Mouse (Mus musculus) small intestine, adult 2 months (tissue): ENCODE results near the gene Gpr18. TPM values are rescaled to one million over a fixed set of nuclear protein-coding genes. Genes with fewer than 3 reads are reported as not detected.

Source experiments
- H3K27ac ChIP-seq: fragments of 200-500 bp; 2 replicates; pipeline ENCODE4 v1.5.1; 2012; ENCODE audit warnings: low read depth, low read length, control low read depth, inconsistent platforms; ENCODE audit not compliant: insufficient read depth
- H3K27me3 ChIP-seq: fragments of 200-500 bp; 2 replicates; pipeline ENCODE4 v1.6.1; 2012; ENCODE audit warnings: mild to moderate bottlenecking, moderate library complexity, low read length, inconsistent platforms; ENCODE audit not compliant: control insufficient read depth, insufficient read depth
- H3K36me3 ChIP-seq: fragments of 200-500 bp; 2 replicates; pipeline ENCODE4 v1.6.1; 2012; ENCODE audit warnings: mild to moderate bottlenecking, low read length, control low read depth, inconsistent platforms; ENCODE audit not compliant: control insufficient read depth, insufficient read depth
- H3K4me1 ChIP-seq: fragments of 200-500 bp; 2 replicates; pipeline ENCODE4 v1.6.1; 2012; ENCODE audit warnings: low read length, inconsistent platforms, mixed read lengths; ENCODE audit not compliant: control insufficient read depth, insufficient read depth, insufficient read length
- H3K4me3 ChIP-seq: fragments of 200-500 bp; 2 replicates; pipeline ENCODE4 v1.5.1; 2012; ENCODE audit warnings: low read depth, mild to moderate bottlenecking, control low read depth, inconsistent platforms, low read length, moderate library complexity
- CTCF ChIP-seq: fragments of 200-500 bp; IDR thresholded peaks from 2 replicates; pipeline ENCODE4 v1.5.1; 2012; ENCODE audit warnings: low read depth, mild to moderate bottlenecking, control low read depth, inconsistent platforms, low read length, moderate library complexity, mixed read lengths; ENCODE audit not compliant: insufficient replicate concordance, insufficient read length; ENCODE audit errors: extremely low read depth
- POLR2A ChIP-seq: fragments of 200-500 bp; IDR thresholded peaks from 2 replicates; pipeline ENCODE4 v1.6.1; 2012; ENCODE audit warnings: low read depth, mild to moderate bottlenecking, control low read depth, inconsistent platforms, low read length, moderate library complexity
- WGBS: fragments of 180-500 bp; shearing (Covaris S2); methylation state at CpG from one replicate; pipeline ENCODE4 v1.1.7; 2018; 5-methylcytosine and 5-hydroxymethylcytosine counted together
- polyA plus RNA-seq: library from polyadenylated mRNA; depleted of rRNA; stranded (reverse); fragments of >200 nt; gene quantifications from 2 replicates; pipeline ENCODE4 v1.2.3, GENCODE M21; 2012

Gene Gpr18
- polyA plus RNA-seq, 1 experiment: 7.5 TPM

DNA sequence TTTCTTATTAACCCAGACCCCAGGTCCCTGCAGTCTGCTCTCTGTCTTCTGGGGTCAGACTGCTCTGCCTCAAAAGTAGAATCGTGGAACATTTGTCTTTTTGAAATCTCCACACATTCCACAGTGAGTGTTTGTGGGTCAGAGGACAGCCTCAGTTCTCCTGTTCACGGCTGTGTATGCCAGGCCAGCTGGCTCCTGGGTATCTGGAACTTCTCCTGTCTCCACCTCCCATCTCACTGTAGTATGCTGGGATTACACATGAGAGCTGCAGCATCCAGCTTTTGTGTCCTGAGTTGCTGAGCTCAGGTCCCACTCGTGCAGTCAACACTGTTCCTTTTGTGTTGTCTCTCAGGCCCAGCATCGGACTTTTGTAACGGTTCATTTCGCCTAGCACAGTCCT is 9.3 kb upstream of the Gpr18 start:
- 0 out of 2 replicates have a peak, but pooled peaks cover 2% of the 10 kb centered on the region for H3K4me1 ChIP-seq
- H3K27me3 ChIP-seq: no peaks in the 10 kb centered on the region
- TF ChIP-seq CTCF: no peak
- TF ChIP-seq POLR2A: no peak
- H3K4me3 ChIP-seq: no peak overlapping the region
- no peaks in the 10 kb centered on the region; the same call in 1 of the 2 replicates for H3K36me3 ChIP-seq
- WGBS: 80% methylated on average over 6 of the region's 6 CpGs
- H3K27ac ChIP-seq: no peak overlapping the region

DNA sequence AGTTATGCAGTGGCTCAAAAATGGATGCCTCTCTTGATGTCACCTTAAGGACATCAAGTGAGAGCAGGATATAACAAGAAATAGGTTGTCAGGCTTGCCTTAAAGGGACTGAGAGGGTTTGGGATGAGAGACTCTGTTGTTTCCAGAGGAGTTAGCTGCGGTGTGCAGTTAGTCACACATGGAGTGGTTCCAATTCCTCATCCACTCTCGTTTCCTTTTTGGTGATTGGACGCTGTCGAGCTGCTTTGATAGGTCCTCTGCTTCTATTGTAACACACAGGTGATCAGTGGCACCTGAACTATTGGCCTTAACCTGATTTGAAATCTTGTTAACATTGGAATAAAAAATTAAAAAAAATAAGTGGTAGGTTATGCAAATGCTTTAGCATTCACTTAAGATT is 7.2 kb upstream of the Gpr18 start:
- Histone ChIP-seq H3K4me3 (no peak overlapping the region), H3K27ac (no peak overlapping the region), H3K36me3 (no peaks in the 10 kb centered on the region; the same call in 1 of the 2 replicates), H3K27me3 (no peaks in the 10 kb centered on the region), H3K4me1 (no peaks in the 10 kb centered on the region)
- 78% methylated on average over 4 of the region's 4 CpGs for WGBS
- no peak for TF ChIP-seq POLR2A

DNA sequence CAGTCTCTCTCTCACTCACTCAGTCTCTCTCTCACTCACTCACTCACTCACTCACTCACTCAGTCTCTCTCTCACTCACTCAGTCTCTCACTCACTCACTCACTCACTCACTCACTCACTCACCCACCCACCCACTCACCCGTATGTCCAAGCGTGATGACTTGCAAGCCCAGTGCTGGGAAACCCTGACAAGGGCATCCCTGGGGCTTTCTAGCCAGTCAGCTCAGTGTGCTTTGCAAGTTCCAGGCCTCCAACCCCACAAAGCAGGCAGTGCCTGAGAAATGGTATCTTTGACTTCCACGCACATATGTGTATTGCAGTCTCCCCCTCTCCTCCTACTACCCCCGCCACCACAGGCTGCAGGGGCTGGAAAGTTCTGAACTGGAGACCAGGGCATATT is 6.4 kb upstream of the Gpr18 start:
- TF ChIP-seq CTCF (no peak), POLR2A (no peak)
- H3K27ac ChIP-seq: no peak overlapping the region
- WGBS: 93% methylated on average over 4 of the region's 4 CpGs

DNA sequence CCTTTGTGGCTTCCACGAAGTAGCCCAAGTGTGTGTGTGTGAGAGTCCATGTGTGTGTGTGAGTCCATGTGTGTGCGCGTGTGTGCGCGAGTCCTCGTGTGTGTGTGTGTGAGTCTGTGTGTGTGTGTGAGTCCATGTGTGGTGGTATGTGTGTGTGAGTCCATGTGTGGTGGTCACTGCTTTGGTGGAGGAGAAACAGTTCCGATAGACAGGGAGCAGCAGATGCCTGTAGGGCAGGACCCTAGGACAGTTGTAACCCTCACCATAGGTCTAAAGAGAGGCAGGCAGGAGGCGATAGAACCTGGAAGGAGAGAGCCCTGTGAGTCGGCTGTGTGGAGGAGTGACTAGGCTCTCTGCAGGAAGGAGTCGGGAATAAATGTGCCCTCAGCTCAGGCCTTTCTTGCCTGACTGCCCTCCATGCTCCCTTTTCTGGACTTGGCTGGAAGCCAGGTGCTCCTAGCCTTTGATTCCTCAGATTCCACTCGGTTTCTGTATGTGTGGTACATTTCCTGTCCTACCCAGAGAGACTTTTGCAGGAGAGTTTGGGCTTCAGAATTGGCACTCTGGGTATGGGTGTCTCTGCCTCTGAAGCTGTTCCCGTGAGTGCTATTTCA is 5.0 kb upstream of the Gpr18 start:
- H3K27ac ChIP-seq: no peak overlapping the region
- H3K4me1 ChIP-seq: peaks cover 4% of the 10 kb centered on the region
- no peak overlapping the region for H3K4me3 ChIP-seq
- peaks cover 2% of the 10 kb centered on the region; the same call in 1 of the 2 replicates for H3K36me3 ChIP-seq
- H3K27me3 ChIP-seq: no peaks in the 10 kb centered on the region
- no peak for TF ChIP-seq CTCF
- TF ChIP-seq POLR2A: no peak
- 80% methylated on average over 12 of the region's 12 CpGs for WGBS

More for the DNA sequence above, 6.4 kb upstream of the Gpr18 start:
- Histone ChIP-seq H3K27me3 (no peaks in the 10 kb centered on the region), H3K4me3 (no peak overlapping the region), H3K4me1 (peaks cover 4% of the 10 kb centered on the region), H3K36me3 (peaks cover 2% of the 10 kb centered on the region; the same call in 1 of the 2 replicates)

DNA sequence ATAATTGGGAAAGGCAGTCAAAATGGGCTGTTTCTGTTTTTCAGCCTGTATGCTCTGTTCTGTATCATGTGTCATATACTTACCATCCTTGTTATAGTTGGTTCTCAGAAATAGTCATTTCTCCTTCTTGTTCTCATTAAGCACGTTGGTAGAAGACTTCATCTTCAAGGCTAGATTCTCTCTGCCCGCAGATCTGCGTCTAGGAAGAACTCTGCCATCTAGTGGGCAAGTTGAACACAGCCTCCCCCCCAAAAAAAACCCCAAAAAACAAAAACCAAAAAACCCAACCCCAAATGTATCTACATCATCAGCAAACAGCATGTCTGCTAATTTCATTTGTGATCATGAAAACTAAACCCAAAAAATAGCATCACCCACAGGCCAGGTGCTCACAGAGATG is 4.2 kb upstream of the Gpr18 start:
- Histone ChIP-seq H3K27ac (no peak overlapping the region), H3K36me3 (peaks cover 2% of the 10 kb centered on the region; the same call in 1 of the 2 replicates), H3K4me1 (peaks cover 4% of the 10 kb centered on the region), H3K4me3 (no peak overlapping the region), H3K27me3 (no peaks in the 10 kb centered on the region)
- 8% methylated on average over 3 of the region's 3 CpGs for WGBS
- peak; percentile 54; the same call in 1 of the 2 replicates for TF ChIP-seq CTCF
- no peak for TF ChIP-seq POLR2A

DNA sequence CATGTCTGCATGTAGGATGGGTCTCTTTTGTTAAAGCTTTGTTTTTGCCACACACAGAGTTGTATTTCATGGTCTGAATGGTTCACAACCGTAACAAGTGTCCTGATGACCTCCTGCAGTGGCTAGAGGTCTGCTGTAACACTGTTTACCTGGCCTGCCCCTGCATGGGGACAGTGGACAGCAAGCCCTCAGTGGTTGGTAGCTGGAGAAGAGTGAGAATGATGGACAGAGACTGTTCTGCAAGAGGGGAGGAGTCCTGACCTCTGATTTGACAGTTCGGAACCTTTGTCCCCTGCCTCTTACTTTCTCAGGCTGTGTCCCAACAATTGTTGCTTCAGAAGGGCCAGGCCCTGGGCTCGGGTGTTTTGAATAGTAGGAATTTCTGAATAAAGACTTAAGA is 2.7 kb upstream of the Gpr18 start:
- H3K4me1 ChIP-seq: peaks cover 4% of the 10 kb centered on the region
- 69% methylated on average over 3 of the region's 3 CpGs for WGBS
- H3K27ac ChIP-seq: no peak overlapping the region
- H3K36me3 ChIP-seq: peaks cover 3% of the 10 kb centered on the region; the same call in 1 of the 2 replicates
- TF ChIP-seq CTCF (no peak), POLR2A (no peak)
- H3K4me3 ChIP-seq: no peak overlapping the region
- no peaks in the 10 kb centered on the region for H3K27me3 ChIP-seq

DNA sequence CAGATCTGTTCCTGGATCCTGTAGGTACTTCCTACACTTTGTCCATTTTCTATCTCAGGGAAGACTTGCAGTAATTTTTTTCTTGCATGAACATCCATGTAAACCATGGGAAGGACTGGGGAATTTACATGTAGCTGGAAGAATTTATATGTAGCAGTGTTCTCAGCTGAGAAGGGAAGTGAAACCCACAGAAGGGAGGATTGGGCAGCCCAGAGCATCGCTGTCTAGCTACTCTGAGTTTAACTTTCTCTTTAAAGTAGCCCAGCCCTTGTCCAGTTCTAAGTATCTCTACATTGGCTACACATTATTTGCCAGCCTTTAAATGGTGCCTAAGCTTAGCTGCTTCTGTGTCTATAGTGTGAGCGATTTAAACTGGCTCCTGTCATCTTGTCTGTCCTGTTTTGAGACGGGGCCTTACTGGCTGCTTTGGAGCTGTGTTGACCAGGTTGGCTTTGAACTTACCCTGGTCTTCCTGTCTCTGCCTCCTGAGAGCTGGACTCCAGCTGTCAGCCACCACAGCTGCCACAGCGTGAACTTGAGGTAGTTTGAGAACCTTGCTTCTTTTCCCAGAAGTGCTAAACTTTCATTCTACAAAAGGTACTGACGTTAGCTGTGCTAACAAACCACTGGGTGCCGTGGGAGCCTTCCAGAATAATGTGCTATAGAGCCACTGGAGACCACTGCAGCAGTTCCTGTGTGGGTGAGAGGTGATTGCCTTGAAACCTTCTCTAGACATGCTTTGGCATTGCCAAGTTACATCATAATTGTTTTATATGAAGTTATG is 922 bp upstream of the Gpr18 start:
- WGBS: 85% methylated on average over 6 of the region's 6 CpGs
- no peaks in the 10 kb centered on the region for H3K27me3 ChIP-seq
- peak overlapping the region; percentile 73 for H3K27ac ChIP-seq
- peaks cover 4% of the 10 kb centered on the region for H3K4me1 ChIP-seq
- peaks cover 12% of the 10 kb centered on the region; the same call in 1 of the 2 replicates for H3K36me3 ChIP-seq
- no peak overlapping the region for H3K4me3 ChIP-seq
- no peak for TF ChIP-seq POLR2A
- TF ChIP-seq CTCF: no peak
